Mouse (Mus musculus): ENCODE measurements around the gene Sap25.
A peak's percentile ranks its signal among the peaks of the same experiment; 100 is the strongest.

The Sap25 gene

GRCm38 (mm10) chr5:137668971-137669370, 27.8 kb downstream of the Sap25 start:
- DNase-seq, result no peak

- no peak for DNase-seq
These were observed 29.1 kb downstream of the Sap25 start for GRCm38 (mm10) chr5:137670240-137670639.

- DNase-seq, result peak; percentile 35
These were observed 30.5 kb downstream of the Sap25 start for GRCm38 (mm10) chr5:137671443-137672240.

GRCm38 (mm10) chr5:137672361-137672760, 31.2 kb downstream of the Sap25 start:
- no peak for DNase-seq

- DNase-seq, result no peak
These were observed 31.9 kb downstream of the Sap25 start for GRCm38 (mm10) chr5:137673015-137673414.

GRCm38 (mm10) chr5:137674786-137675185, 33.7 kb downstream of the Sap25 start:
- DNase-seq, result no peak

GRCm38 (mm10) chr5:137677859-137678258, 36.7 kb downstream of the Sap25 start:
- DNase-seq, result no peak

GRCm38 (mm10) chr5:137678736-137679135, 37.6 kb downstream of the Sap25 start:
- DNase-seq, result no peak

GRCm38 (mm10) chr5:137679726-137680125, 38.6 kb downstream of the Sap25 start:
- no peak for DNase-seq

- no peak for DNase-seq
These were observed 41.4 kb downstream of the Sap25 start for GRCm38 (mm10) chr5:137682526-137682925.

GRCm38 (mm10) chr5:137683388-137684293, 42.5 kb downstream of the Sap25 start:
- peak; percentile 29 for DNase-seq

- peak; percentile 98 for DNase-seq
These were observed 43.4 kb downstream of the Sap25 start, which contains the start of gene Agfg2 for GRCm38 (mm10) chr5:137684294-137685123. Agfg2 (minus strand) TSS chr5:137684726.

- DNase-seq, result no peak
These were observed 44.5 kb downstream of the Sap25 start for GRCm38 (mm10) chr5:137685653-137686052.

- no peak for DNase-seq
These were observed 45.1 kb downstream of the Sap25 start for GRCm38 (mm10) chr5:137686127-137686790.

GRCm38 (mm10) chr5:137689974-137690373, 48.8 kb downstream of the Sap25 start:
- no peak for DNase-seq

- no peak for DNase-seq
These were observed 49.4 kb downstream of the Sap25 start for GRCm38 (mm10) chr5:137690531-137690930.

GRCm38 (mm10) chr5:137691881-137692280, 50.7 kb downstream of the Sap25 start:
- no peak for DNase-seq

Data from right cerebral cortex, postnatal 25 days (tissue).